Mouse (Mus musculus) liver, embryonic 14.5 days (tissue): ENCODE results near the gene Anks1.

Source experiments
- CTCF ChIP-seq: IDR thresholded peaks from 2 replicates; pipeline ENCODE4 v1.5.1; 2016; ENCODE audit warnings: antibody characterized with exemption, low read depth, control low read depth
- EP300 ChIP-seq: IDR thresholded peaks from 2 replicates; pipeline ENCODE4 v1.6.1; 2016; ENCODE audit warnings: antibody characterized with exemption, low read depth

- TF ChIP-seq CTCF (no peak), EP300 (no peak)
These were observed 125.9 kb downstream of the Anks1 start for GRCm38 (mm10) chr17:28034986-28035385.
